Mouse (Mus musculus) CD4-positive, CD25-positive, alpha-beta regulatory T cell, adult 4 months (primary cell): ENCODE data around the gene Tcp11l1. TPM values are rescaled to one million over a fixed set of nuclear protein-coding genes. Genes with fewer than 3 reads are reported as not detected.

Experiments used
- ATAC-seq: one replicate; pipeline ENCODE4 v1.8.0; 2017
- polyA plus RNA-seq, 2 experiments: library from polyadenylated mRNA; unstranded; fragments of 100-300 nt; shearing (Covaris generic); gene quantifications; one replicate each; pipeline ENCODE4 v1.2.1; 2017

Gene Tcp11l1
- polyA plus RNA-seq: under 1 TPM in 1 of 2 experiments, not detected in 1; 0.73 TPM

DNA sequence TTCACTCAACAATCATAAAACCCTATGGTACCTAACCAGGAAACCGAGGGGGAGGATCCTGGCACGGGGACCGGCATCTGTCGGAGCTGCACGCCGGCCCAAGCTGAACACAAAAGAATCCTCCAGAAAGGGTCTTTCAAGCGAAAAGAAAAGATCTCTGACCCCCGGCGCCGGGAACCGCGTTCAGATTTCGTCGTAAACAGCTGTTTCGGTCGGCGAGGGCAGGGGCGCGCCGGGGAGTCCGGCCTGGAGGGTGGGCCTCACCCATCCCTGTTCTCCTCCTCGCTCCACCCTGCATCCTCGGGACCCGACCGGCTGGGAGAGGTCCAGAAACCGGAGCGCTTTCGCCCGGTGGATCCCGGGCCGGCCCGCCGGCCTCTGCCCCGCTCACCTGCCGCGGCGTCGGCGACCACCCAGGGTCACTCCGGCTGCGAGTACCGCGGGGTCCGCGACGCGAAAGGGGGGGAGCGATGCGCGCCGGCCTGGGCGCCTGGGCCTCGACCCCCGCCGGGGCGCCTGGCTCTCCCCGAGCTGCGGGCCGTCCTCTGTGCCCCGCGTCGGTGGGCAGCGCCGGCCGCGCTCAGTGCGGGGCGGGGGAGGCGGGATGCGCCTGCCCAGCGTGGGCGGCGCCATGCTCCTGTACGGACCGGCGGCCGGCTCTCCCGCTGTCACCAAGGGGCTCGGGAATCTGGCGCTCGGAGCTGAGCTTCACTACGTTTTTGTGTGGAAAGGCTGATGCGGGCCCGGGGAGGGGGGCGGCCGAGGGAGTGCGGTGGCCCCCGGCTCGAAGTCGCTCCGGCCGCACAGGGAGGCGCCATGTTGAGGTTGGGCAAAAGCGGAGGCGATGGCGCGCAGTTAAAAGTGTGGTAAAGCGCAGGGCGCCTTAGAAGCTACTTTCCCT, at the start of gene Tcp11l1:
Gene Tcp11l1 (minus strand): TSS at position 585 of the 901 bp plus-strand sequence.
- no peak for ATAC-seq

DNA sequence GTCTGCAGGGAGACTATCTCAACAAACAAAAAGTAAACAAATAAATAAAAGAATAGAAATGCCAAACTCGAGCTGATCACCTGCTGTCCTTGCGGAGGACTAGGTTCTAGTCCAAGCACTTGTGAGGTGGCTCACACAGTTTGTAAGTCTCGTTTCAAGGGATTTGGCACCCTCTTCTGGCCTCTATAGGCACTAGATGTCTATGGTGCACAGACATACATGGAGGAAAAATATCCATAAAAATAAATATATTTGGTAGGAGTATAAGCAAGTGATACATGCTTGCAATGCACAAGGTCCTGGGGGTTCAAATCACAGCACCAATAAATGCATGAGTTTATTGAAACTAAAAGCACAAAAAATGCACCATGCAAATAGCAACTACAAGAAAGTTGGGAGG, 38.6 kb upstream of the Tcp11l1 start:
- ATAC-seq: no peak

DNA sequence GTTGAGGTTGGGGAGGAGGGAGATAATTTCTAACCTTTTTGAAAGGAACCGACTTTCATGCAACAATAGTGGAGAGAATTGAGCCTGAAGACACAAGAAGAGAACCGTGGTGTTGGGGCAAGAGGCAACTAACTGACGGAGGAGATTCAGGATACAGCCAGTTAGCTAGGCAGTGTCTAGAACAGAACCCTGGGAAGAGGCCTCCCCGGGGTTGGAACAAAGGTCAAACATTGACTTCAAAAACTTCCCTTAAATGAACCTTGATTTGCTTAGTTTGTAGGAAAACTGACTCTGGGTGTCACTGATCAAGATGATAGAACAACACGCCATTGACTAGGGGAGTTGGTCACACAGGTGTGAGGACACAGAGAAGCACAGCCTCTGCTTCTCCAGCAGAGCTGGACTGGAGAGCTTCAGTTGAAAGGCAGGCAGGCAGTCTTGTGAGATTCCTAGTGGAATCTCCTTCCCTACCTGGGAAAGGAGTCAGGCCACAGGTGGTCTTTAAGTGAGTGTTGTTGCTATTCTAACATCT, 36.7 kb upstream of the Tcp11l1 start:
- no peak for ATAC-seq

DNA sequence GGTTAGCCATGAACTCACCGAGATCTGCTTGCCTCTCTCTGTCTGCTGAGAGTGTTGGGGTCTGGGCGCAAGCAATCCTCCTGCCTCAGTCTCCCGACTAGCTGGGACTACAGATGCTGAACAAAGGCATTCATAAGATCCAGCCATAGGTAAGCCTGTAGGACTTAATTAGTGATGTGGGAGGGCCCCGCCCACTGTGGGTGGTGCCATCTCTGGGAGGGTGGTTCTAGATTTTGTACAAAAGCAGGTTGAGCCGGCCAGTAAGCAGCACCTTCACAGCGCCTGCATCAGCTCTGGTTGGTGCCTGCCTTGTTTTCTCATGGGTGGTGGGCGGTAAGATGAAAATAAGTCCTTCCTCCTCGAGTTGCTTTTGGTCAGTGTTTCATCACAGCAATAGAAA, 34.3 kb upstream of the Tcp11l1 start:
- ATAC-seq: no peak

DNA sequence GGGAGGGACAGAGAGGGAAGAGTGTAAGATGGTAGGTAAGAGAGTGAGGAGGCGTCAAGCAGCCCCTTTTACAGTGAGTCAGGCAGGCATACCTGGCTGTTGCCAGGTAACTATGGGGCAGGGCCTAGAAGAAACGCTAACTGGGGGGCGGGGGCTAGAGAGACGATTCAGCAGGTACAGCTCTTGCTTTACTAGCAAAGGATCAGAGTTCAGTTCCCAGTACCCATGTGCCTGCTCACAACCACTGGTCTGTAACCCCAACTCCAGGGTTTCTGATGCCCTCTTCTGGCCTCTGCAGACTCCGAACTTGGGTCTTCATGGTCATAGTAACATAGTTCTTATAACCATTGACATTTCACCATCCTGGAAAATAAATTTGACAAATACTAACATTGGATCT, 32.0 kb upstream of the Tcp11l1 start:
- no peak for ATAC-seq

DNA sequence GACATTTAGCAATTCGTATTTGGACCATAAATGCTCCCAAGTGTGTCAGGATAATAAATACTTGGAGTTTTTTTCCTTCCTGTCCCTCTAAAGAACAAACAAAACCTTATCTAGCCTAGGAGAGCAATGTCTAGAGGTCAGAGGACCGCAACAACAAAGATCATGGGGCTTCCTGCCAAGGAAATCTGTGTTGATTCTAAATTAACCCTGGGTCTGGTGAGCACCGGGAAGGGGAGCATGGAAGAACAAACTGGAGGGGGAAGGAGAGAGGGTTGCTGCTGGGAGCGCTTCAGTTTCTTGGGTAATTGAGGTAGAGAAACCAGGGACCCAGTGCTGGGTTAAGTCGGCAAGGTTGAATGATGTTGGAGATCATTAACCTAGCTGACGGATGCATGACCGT, 31.2 kb upstream of the Tcp11l1 start:
- ATAC-seq: no peak

DNA sequence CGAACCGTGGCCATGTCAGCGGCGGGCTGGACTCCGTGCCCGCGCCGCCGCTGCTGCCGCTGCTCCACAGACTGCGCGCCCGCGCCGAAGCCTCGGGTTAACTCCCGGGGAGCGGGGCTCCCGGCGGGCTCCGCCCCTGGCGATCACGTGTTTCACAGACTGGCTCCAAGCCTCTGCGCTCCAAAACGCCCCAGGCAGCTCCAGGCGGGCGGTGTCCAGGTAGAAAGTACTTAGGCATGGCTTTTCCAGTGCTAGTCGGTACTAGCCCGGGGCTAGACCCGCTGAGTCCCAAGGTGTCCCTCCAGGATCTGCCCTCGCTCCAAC, 30.7 kb upstream of the Tcp11l1 start, which contains the start of gene Depdc7:
Gene Depdc7 (minus strand): TSS at position 138 of the 324 bp plus-strand sequence.
- ATAC-seq: peak; percentile 39

DNA sequence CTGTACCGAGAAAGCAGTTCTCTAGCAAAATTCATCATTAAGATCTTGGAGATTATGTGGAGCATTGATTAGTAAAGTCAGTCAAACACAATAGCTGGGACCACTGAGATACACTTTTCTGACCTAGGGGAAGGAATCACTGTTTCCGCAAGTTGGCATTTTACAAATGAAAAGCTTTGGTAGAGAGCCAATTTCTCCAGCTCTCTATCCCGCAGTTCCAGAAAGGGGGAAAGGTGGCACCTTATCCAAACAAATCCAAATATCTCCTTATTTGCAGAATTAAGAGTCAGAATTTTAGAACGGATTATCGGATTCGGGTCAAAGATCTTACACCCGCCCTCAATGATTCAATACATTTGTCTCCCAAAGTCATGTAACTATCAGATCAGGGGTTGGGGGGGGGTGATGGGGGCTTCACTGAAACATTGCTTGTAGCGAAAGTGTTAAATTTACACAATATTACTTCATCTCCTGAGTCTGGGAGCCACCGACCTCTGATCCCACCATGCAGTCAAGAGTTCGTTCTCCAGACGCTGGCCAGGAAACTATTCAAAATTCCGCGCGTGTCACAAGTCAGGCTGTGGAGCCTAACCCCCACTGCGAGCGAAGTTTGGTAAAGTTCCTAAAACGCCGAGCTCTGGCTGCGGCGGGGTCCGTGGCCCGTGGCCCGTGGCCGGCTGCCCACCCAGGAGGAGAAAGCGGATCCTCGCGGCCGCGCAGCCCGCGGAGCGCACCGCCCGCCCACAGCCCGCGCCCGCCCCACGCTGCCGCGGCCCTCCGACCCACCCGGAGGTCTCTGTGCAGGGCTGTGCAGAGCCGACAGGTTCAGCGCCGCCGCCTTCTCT, 30.1 kb upstream of the Tcp11l1 start:
- no peak for ATAC-seq

DNA sequence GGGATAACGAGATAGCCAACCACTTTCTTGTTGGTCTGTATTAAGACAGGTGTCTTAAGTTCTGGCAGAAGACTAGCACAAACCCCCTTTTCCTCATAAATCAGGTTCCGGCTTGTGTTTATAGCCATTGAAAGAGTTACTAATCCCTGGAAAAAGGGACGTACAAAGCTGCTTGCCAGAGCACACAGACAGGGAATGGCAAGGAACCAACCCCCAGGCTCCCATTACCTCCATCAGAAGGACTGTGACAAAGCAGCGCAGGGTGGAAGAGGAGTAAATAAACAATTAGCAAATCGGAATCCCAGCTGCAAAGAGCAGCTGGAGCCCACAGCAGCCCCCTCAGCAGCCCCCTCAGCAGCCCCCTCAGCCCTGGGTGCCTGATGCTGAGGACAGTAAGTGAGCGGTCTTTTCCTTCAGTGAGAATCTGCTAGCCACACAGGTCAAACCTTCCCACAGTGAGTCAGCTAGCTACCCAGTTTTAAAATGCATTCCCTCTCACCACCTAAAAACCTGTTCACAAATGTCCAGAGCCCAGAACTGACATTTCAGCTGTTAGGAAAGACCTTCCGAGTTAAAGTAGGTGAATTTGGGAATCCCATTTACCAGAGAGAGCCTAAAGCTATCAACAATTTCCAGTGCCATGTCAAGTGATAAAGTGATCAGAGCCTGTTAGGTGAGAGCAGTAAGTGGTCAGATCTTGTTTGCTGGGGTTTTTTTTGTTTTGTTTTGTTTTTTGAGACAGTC, 29.2 kb upstream of the Tcp11l1 start:
- ATAC-seq: no peak

DNA sequence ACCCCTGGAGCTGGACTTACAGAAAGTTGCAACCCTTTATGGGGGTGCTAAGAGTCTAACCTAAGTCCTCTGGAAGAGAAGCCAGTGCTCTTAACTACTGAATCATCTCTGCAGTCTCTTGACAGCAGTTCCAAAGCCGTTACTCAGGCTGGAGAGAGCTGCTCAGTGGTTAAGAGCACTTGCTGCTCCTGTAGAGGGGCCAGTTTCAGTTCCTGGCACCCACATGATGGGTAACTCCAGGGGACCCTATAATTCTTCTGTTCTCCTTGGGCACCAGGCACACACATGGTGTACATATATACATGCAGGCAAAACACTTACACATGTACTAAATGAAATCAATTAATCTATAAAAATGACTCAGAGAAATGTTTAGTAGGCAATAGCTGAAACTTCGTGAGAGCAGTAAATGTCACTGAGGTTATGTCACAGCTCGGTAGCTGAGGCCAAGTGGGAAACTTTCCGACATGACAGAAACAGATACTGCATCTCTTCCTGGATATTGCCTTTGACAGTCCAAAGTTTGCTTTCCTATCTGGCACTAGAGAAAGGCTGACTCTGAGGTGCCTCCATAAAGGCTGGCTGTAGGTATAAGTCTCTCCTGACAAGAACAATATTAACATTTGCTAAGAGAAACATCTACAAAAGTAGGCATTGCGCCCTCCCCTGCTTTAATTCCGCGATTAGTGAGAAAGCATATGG, 28.4 kb upstream of the Tcp11l1 start:
- no peak for ATAC-seq

DNA sequence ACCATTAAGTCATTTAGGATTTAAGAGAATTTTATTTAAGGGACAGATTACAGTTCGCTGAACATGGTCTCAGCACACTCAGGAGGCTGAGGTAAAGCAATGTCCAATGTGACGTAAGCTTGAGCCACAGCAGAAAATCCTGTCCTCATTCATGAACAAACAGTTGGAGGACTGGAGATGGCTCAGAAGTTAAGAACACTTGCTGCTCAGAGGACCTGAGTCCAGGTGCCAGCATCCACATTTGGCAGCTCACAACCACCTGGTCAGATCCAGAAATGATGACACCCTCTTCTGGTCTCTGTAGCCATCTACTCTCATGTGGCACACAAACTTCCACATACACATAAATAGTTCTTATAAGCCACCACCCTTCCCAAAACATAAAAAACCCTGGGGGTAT, 27.7 kb upstream of the Tcp11l1 start:
- no peak for ATAC-seq

DNA sequence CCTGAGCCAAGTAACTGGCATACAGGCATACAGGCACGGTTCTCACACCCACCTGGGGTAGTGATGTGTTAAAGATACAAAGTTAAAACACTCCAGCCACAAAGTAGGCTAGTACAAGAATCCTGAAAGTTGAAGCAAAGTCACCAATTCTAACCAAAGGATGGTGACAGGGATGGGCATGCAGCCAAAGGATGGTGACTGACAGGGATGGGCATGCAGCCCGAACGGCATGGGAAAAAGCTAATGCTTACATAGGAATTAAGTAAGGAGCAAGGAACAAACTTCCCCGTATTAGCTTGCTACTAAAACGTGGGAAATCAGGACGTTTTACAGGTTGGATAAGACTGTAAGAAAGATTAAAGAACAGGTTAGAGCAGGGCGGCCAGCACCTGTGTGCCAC, 24.3 kb upstream of the Tcp11l1 start:
- no peak for ATAC-seq

DNA sequence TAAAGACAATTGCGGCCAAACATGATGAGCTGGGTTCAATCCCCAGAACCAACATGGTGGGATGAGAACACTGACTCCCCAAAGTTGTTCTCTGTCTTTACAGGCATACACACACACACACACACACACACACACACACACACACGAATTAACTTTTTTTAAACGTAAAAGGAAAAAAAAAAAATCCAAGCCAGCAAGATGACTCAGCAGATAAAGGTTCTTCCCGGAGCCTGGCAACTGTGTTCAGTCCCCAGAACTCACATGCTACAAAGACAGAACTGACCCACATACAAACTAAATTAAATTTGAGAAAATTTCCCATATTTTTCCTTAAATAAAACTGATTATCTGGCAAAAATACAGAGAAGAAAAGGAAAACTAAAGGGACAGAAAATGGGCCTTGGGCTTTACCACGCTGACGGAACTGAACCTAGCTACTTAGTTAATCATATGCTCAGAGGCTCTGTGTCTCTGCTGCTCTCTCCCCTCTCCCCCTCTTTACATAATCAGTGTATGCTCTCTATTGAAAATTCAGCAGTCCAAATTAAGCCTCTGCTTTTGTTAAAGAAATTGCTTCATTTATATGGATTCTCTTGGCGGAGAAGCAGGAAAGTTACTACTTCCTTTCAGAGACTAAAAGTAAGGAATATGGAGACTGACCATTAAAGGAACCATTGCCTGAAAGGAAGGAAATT, 20.7 kb upstream of the Tcp11l1 start:
- ATAC-seq: no peak

DNA sequence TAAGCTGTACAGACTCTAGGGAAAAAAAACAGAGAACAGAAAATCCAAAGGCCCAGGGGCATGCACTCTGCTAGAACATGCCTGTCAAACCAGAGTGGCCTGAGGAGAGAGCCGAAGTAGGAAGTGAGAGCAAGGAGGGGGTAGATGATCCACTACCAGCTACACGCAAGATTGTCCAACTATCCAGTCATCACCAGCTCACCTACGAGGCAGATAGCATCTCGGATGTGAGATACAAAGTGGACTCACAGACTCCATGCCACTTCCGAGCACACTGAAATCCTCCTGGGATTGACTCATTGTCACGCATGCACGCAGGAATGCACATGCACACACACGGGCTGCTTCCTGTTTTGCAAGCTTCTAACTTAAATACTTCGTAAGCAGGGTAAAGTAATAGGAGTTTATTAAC, 20.1 kb upstream of the Tcp11l1 start:
- no peak for ATAC-seq

DNA sequence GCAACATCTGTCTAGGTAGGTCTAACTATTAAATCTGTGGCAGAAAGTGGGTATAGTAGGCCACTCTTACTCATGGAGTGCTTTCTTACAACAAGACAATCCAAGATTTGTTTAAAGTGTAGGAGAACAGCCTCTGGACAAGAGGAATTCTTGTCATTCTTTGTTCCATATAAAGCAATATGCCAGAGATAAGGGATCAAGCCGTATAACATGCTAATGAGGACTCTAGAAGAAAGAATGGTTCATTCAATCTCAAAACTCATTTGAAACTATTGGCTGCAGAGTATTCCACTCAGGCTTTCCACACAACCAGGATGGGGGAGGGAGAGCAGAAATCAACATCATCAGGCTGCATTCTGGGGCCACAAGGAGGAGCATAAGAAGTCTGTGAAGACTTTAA, 15.4 kb upstream of the Tcp11l1 start:
- no peak for ATAC-seq

DNA sequence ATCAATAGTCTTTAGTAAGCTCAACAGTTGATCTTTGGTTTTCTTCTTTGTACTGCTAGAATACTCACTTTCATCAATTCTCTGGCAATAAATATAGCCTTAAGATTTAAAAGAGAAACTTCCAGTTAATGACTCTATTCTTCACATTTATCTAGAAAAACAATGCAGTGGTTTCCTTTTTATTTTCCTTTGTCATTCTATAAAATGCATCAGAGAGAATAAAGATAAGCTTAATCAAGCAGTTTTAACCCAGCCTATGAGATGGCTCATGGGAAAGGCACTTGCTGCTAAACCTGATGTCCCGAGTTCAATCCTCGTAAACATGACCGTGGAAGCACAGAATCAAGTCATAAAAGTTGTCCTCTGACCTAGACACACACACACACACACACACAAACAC, 10.1 kb upstream of the Tcp11l1 start:
- ATAC-seq: no peak

DNA sequence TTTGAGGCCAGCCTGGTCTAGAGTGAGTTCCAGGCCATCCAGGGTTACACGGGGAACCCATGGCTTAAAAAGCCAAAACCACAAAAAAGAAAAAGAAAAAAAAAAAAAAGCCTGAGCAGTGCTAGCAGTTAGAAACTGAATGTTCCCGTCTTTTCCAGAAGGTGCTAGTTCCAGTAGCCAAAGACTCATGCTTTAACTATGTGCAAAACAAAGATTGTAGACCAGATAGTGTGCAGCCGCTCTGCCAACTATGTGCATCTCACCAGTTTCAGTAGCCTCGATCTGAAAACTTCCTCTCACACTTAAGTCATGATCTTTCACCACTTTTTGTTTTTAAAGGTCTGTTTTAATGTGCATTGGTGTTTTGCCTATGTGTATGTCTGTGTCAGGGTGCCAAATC, 5.9 kb upstream of the Tcp11l1 start:
- no peak for ATAC-seq

DNA sequence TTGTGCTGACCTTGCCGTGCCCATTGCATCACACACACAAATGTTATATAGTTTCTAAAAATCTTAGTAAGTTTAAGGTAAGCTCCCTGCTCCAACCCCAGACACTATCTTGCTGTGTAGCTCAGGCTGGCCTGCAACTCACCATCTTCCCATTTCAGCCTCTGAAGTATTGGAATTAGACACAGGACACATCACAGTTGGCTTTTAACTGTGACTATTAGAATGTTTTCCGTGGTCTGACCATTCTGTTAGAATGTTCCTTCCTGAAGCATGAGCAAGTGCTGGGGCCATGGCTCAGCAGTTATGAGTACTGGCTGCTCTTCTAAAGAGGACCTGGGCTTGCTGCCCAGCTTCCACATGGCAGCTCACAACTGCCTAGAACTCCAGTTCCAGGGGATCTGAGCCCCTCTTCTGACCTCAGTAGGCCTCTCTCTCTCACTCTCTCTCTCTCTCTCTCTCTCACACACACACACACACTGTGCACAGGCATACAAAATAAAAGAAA, 5.3 kb upstream of the Tcp11l1 start:
- no peak for ATAC-seq

DNA sequence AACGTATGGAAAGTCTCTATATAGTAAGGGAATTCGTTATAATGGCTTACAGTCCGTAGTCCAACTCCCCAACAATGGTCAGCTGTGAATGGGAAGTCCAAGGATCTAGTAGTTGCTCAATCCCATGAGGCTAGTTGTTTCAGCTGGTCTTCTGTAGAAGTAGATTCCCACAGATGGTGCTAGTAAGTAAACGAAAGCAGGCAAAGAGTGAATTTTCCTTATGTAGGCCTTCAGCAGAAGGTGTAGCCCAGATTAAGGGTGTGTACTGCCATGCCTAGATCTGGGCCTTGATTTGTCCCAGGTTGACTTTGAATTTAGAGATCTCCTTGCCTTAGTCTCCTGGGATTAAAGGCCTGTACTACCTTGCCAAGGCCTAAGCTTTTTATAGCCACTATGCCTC, 4.3 kb upstream of the Tcp11l1 start, which contains the start of gene Pin1rt1:
Gene Pin1rt1 (minus strand): TSS at position 101 of the 400 bp plus-strand sequence.
- no peak for ATAC-seq

DNA sequence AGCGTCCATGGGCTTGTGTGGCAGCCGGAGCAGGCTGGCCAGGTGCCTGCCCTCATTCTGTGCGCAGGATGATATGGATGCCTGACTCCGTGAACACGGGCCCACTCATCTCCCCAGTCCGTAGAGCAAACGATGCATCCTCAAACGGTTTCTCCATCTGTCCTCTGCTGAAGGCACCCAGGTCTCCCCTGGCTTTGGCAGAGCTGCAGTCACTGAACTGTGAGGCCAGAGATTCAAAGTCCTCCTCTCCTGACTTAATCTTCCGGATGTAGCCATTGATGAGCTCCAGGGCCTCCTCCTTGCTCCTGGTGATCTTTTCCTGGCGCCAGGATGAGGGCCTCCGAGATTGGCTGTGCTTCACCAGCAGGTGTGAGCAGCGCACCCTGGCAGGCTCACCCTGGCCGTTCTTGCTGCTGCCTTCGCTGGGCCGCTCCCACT, 2.3 kb upstream of the Tcp11l1 start:
- ATAC-seq: no peak

DNA sequence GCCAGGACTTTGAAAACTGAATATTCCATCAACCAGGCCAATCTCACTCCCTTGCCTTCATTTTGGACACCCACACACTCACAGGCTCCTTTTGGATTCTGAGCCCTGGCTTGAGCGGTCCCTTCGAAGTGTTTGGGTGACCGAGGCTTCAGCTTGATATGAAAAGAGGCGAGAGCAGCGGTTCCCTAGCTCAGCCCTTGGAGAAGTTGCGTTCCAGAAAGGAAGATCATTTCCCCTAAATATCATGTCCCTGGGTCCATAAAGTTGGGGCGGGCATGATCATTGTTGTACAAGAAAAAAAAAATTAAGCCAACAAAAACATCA, 479 bp upstream of the Tcp11l1 start:
- ATAC-seq: no peak
